Mouse (Mus musculus) fat pad, adult 2 months (tissue): Measurements from ENCODE around the gene Gm45711.
"Not testable (repeated sequence)": the region's sequence is repeated elsewhere in the genome, so short reads cannot be mapped to it uniquely, and the experiment has no call there.

ENCODE experiments used
- DNase-seq: peaks from one replicate; pipeline ENCODE4 v3.0.0-alpha.2; 2011; ENCODE audit warnings: low read depth, low spot score; ENCODE audit errors: extremely low read depth

The Gm45711 gene

GRCm38 (mm10) chr8:104309441-104310155, at the start of gene Gm45711, which contains the start of gene Cmtm1:
Gm45711 (minus strand) TSS chr8:104310081.
Cmtm1 (minus strand) TSS chr8:104310145.
- not testable (repeated sequence) for DNase-seq

GRCm38 (mm10) chr8:104358637-104359036, 48.8 kb upstream of the Gm45711 start:
- DNase-seq: no peak

- DNase-seq: no peak
Observed at GRCm38 (mm10) chr8:104354504-104354903, 44.6 kb upstream of the Gm45711 start.

- no peak for DNase-seq
Observed at GRCm38 (mm10) chr8:104353186-104353585, 43.3 kb upstream of the Gm45711 start.

- no peak for DNase-seq
Observed at GRCm38 (mm10) chr8:104350047-104350446, 40.2 kb upstream of the Gm45711 start.

- no peak for DNase-seq
Observed at GRCm38 (mm10) chr8:104348971-104349370, 39.1 kb upstream of the Gm45711 start.

- DNase-seq: no peak
Observed at GRCm38 (mm10) chr8:104346706-104347105, 36.8 kb upstream of the Gm45711 start.

- no peak for DNase-seq
Observed at GRCm38 (mm10) chr8:104344622-104345021, 34.7 kb upstream of the Gm45711 start.

GRCm38 (mm10) chr8:104343957-104344356, 34.1 kb upstream of the Gm45711 start:
- DNase-seq: no peak

- no peak for DNase-seq
Observed at GRCm38 (mm10) chr8:104342426-104342825, 32.5 kb upstream of the Gm45711 start.

GRCm38 (mm10) chr8:104341678-104342077, 31.8 kb upstream of the Gm45711 start:
- no peak for DNase-seq

- DNase-seq: no peak
Observed at GRCm38 (mm10) chr8:104341106-104341561, 31.3 kb upstream of the Gm45711 start.

GRCm38 (mm10) chr8:104340233-104341105, 30.6 kb upstream of the Gm45711 start:
- no peak for DNase-seq

- no peak for DNase-seq
Observed at GRCm38 (mm10) chr8:104339983-104340232, 30.0 kb upstream of the Gm45711 start.

- no peak for DNase-seq
Observed at GRCm38 (mm10) chr8:104339229-104339982, 29.5 kb upstream of the Gm45711 start, which contains the start of gene Cmtm3. Cmtm3 (plus strand) TSS chr8:104339410.

GRCm38 (mm10) chr8:104337890-104338289, 28.0 kb upstream of the Gm45711 start:
- no peak for DNase-seq

GRCm38 (mm10) chr8:104336806-104337205, 26.9 kb upstream of the Gm45711 start:
- no peak for DNase-seq

- no peak for DNase-seq
Observed at GRCm38 (mm10) chr8:104334196-104334595, 24.3 kb upstream of the Gm45711 start.

GRCm38 (mm10) chr8:104333786-104334185, 23.9 kb upstream of the Gm45711 start:
- no peak for DNase-seq

GRCm38 (mm10) chr8:104332665-104333631, 23.1 kb upstream of the Gm45711 start:
- DNase-seq: no peak
